Mouse (Mus musculus): ENCODE results near the gene Tmem214. TPM values are rescaled to one million over a fixed set of nuclear protein-coding genes. Genes with fewer than 3 reads are reported as not detected.
A peak's percentile ranks its signal among the peaks of the same experiment; 100 is the strongest.

Gene Tmem214
- polyA plus RNA-seq, 1 experiment = 56.3 TPM

GRCm38 (mm10) chr5:30914101-30914635 lies 46.4 kb downstream of the Tmem214 start:
- H3K27ac ChIP-seq (ENCODE audit: insufficient read depth, low read length) = no peak overlapping the region
- no peak overlapping the region; the same call in 1 of the 2 replicates for H3K4me3 ChIP-seq (ENCODE audit: low read depth, low read length)
- H3K9ac ChIP-seq (ENCODE audit: low read depth, poor library complexity, severe bottlenecking) = peak overlapping the region; percentile 30; the same call in 1 of the 2 replicates
- no peaks in the 10 kb centered on the region for H3K9me3 ChIP-seq (replicated peaks; ENCODE audit: control insufficient read depth, insufficient read depth, low read length, poor library complexity, severe bottlenecking)
- no peaks in the 10 kb centered on the region for H3K4me1 ChIP-seq (ENCODE audit: control insufficient read depth, insufficient read depth, low read length)
- no peaks in the 10 kb centered on the region for H3K36me3 ChIP-seq (ENCODE audit: control insufficient read depth, insufficient read depth, low read length, poor library complexity, severe bottlenecking)
- no peak for TF ChIP-seq EP300 (IDR thresholded peaks at IDR 0.05; ENCODE audit: insufficient read depth, low read depth, low read length)
- TF ChIP-seq CTCF (IDR thresholded peaks at IDR 0.05; ENCODE audit: low read depth, low read length) = no peak
- no peak for TF ChIP-seq POLR2A (IDR thresholded peaks at IDR 0.05; ENCODE audit: insufficient read depth, low read length)
- H3K27me3 ChIP-seq (ENCODE audit: control insufficient read depth, insufficient read depth, low read length, poor library complexity, severe bottlenecking) = no peaks in the 10 kb centered on the region

GRCm38 (mm10) chr5:30914849-30915248 lies 47.0 kb downstream of the Tmem214 start:
- Histone ChIP-seq H3K27me3 (ENCODE audit: control insufficient read depth, insufficient read depth, low read length, poor library complexity, severe bottlenecking) (no peaks in the 10 kb centered on the region), H3K36me3 (ENCODE audit: control insufficient read depth, insufficient read depth, low read length, poor library complexity, severe bottlenecking) (no peaks in the 10 kb centered on the region), H3K4me3 (ENCODE audit: low read depth, low read length) (no peak overlapping the region), H3K9me3 (replicated peaks; ENCODE audit: control insufficient read depth, insufficient read depth, low read length, poor library complexity, severe bottlenecking) (no peaks in the 10 kb centered on the region), H3K4me1 (ENCODE audit: control insufficient read depth, insufficient read depth, low read length) (no peaks in the 10 kb centered on the region), H3K9ac (ENCODE audit: low read depth, poor library complexity, severe bottlenecking) (no peak overlapping the region), H3K27ac (ENCODE audit: insufficient read depth, low read length) (no peak overlapping the region)
- no peak for TF ChIP-seq POLR2A (IDR thresholded peaks at IDR 0.05; ENCODE audit: insufficient read depth, low read length)

GRCm38 (mm10) chr5:30915456-30915855 lies 47.6 kb downstream of the Tmem214 start:
- Histone ChIP-seq H3K27me3 (ENCODE audit: control insufficient read depth, insufficient read depth, low read length, poor library complexity, severe bottlenecking) (no peaks in the 10 kb centered on the region), H3K9ac (ENCODE audit: low read depth, poor library complexity, severe bottlenecking) (no peak overlapping the region), H3K9me3 (replicated peaks; ENCODE audit: control insufficient read depth, insufficient read depth, low read length, poor library complexity, severe bottlenecking) (no peaks in the 10 kb centered on the region), H3K27ac (ENCODE audit: insufficient read depth, low read length) (no peak overlapping the region), H3K4me1 (ENCODE audit: control insufficient read depth, insufficient read depth, low read length) (peaks cover 3% of the 10 kb centered on the region), H3K36me3 (ENCODE audit: control insufficient read depth, insufficient read depth, low read length, poor library complexity, severe bottlenecking) (no peaks in the 10 kb centered on the region), H3K4me3 (ENCODE audit: low read depth, low read length) (no peak overlapping the region)
- TF ChIP-seq CTCF (IDR thresholded peaks at IDR 0.05; ENCODE audit: low read depth, low read length) (no peak), POLR2A (IDR thresholded peaks at IDR 0.05; ENCODE audit: insufficient read depth, low read length) (no peak), EP300 (IDR thresholded peaks at IDR 0.05; ENCODE audit: insufficient read depth, low read depth, low read length) (no peak)

- peaks cover 4% of the 10 kb centered on the region for H3K4me1 ChIP-seq (ENCODE audit: control insufficient read depth, insufficient read depth, low read length)
- no peaks in the 10 kb centered on the region for H3K36me3 ChIP-seq (ENCODE audit: control insufficient read depth, insufficient read depth, low read length, poor library complexity, severe bottlenecking)
- TF ChIP-seq POLR2A (IDR thresholded peaks at IDR 0.05; ENCODE audit: insufficient read depth, low read length) (no peak), EP300 (IDR thresholded peaks at IDR 0.05; ENCODE audit: insufficient read depth, low read depth, low read length) (no peak), CTCF (IDR thresholded peaks at IDR 0.05; ENCODE audit: low read depth, low read length) (peak; percentile 26)
- H3K27ac ChIP-seq (ENCODE audit: insufficient read depth, low read length) = no peak overlapping the region
- no peaks in the 10 kb centered on the region for H3K9me3 ChIP-seq (replicated peaks; ENCODE audit: control insufficient read depth, insufficient read depth, low read length, poor library complexity, severe bottlenecking)
- H3K9ac ChIP-seq (ENCODE audit: low read depth, poor library complexity, severe bottlenecking) = 0 out of 2 replicates have a peak overlapping the region, but pooled peaks have one; percentile 22
- peak overlapping the region; percentile 37; the same call in 1 of the 2 replicates for H3K4me3 ChIP-seq (ENCODE audit: low read depth, low read length)
- H3K27me3 ChIP-seq (ENCODE audit: control insufficient read depth, insufficient read depth, low read length, poor library complexity, severe bottlenecking) = no peaks in the 10 kb centered on the region
Observed at GRCm38 (mm10) chr5:30915974-30916433, 48.2 kb downstream of the Tmem214 start.

- Histone ChIP-seq H3K27me3 (ENCODE audit: control insufficient read depth, insufficient read depth, low read length, poor library complexity, severe bottlenecking) (no peaks in the 10 kb centered on the region), H3K9me3 (replicated peaks; ENCODE audit: control insufficient read depth, insufficient read depth, low read length, poor library complexity, severe bottlenecking) (no peaks in the 10 kb centered on the region), H3K9ac (ENCODE audit: low read depth, poor library complexity, severe bottlenecking) (peak overlapping the region; percentile 17; the same call in 1 of the 2 replicates), H3K4me3 (ENCODE audit: low read depth, low read length) (no peak overlapping the region), H3K27ac (ENCODE audit: insufficient read depth, low read length) (no peak overlapping the region), H3K4me1 (ENCODE audit: control insufficient read depth, insufficient read depth, low read length) (peaks cover 4% of the 10 kb centered on the region), H3K36me3 (ENCODE audit: control insufficient read depth, insufficient read depth, low read length, poor library complexity, severe bottlenecking) (no peaks in the 10 kb centered on the region)
- TF ChIP-seq POLR2A (IDR thresholded peaks at IDR 0.05; ENCODE audit: insufficient read depth, low read length) = no peak
- no peak for TF ChIP-seq EP300 (IDR thresholded peaks at IDR 0.05; ENCODE audit: insufficient read depth, low read depth, low read length)
- TF ChIP-seq CTCF (IDR thresholded peaks at IDR 0.05; ENCODE audit: low read depth, low read length) = no peak
Observed at GRCm38 (mm10) chr5:30916841-30917240, 49.0 kb downstream of the Tmem214 start.

- TF ChIP-seq CTCF (IDR thresholded peaks at IDR 0.05; ENCODE audit: low read depth, low read length) (no peak), POLR2A (IDR thresholded peaks at IDR 0.05; ENCODE audit: insufficient read depth, low read length) (no peak), EP300 (IDR thresholded peaks at IDR 0.05; ENCODE audit: insufficient read depth, low read depth, low read length) (no peak)
- H3K36me3 ChIP-seq (ENCODE audit: control insufficient read depth, insufficient read depth, low read length, poor library complexity, severe bottlenecking) = no peaks in the 10 kb centered on the region
- no peaks in the 10 kb centered on the region for H3K27me3 ChIP-seq (ENCODE audit: control insufficient read depth, insufficient read depth, low read length, poor library complexity, severe bottlenecking)
- H3K9me3 ChIP-seq (replicated peaks; ENCODE audit: control insufficient read depth, insufficient read depth, low read length, poor library complexity, severe bottlenecking) = no peaks in the 10 kb centered on the region
- H3K9ac ChIP-seq (ENCODE audit: low read depth, poor library complexity, severe bottlenecking) = peak overlapping the region; percentile 17; the same call in 1 of the 2 replicates
- H3K27ac ChIP-seq (ENCODE audit: insufficient read depth, low read length) = no peak overlapping the region
- peaks cover 4% of the 10 kb centered on the region for H3K4me1 ChIP-seq (ENCODE audit: control insufficient read depth, insufficient read depth, low read length)
- no peak overlapping the region for H3K4me3 ChIP-seq (ENCODE audit: low read depth, low read length)
Observed at GRCm38 (mm10) chr5:30917348-30917747, 49.5 kb downstream of the Tmem214 start.
